Mouse (Mus musculus): ENCODE data around the gene March9. TPM values are rescaled to one million over a fixed set of nuclear protein-coding genes. Genes with fewer than 3 reads are reported as not detected.

The March9 gene
- polyA plus RNA-seq, 1 experiment = 6.1 TPM

DNA sequence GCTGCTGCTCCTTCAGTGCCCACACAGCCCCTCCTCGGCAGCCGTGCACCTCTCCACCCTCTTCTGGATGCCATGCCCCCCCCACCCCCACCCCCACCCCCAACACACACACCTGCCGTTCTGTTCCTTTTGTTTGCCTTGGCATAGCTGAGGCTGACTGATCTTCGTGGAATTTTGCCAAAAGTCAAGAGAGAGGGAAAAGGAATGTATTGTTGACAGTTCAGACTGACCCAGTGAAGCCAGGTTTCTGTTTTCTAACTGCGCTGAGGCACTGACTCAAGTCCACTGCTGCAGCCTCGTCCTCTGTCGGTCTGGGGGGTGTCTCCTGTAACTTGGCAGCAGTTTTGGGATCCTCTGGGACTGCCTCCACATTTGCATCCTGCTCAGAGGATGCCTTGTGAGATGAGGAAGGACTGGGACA, 34.4 kb upstream of the March9 start:
- no peaks in the 10 kb centered on the region for H3K27me3 ChIP-seq (ENCODE audit: control insufficient read depth, insufficient read depth, insufficient read length)
- no peaks in the 10 kb centered on the region for H3K79me2 ChIP-seq (ENCODE audit: control insufficient read depth, insufficient read depth)
- H3ac ChIP-seq (ENCODE audit: control insufficient read depth, insufficient read length) = no peak overlapping the region
- H3K4me2 ChIP-seq (ENCODE audit: low read depth) = no peak overlapping the region
- TF ChIP-seq REST (IDR thresholded peaks at IDR 0.05; ENCODE audit: insufficient read depth, insufficient read length) (no peak), POLR2AphosphoS2 (IDR thresholded peaks at IDR 0.05; ENCODE audit: insufficient read length, low read depth) (no peak), SRF (IDR thresholded peaks at IDR 0.05; ENCODE audit: control insufficient read depth, insufficient read length, low read depth) (no peak), TCF3 (IDR thresholded peaks at IDR 0.05; ENCODE audit: insufficient read length, low read depth) (no peak), POLR2A (IDR thresholded peaks at IDR 0.05; ENCODE audit: insufficient read length, low read depth) (no peak), MYOD1 (IDR thresholded peaks at IDR 0.05; ENCODE audit: control insufficient read depth in 1 of 3, insufficient read length in 2 of 3, low read depth in 2 of 3) (no peak), CEBPB (IDR thresholded peaks at IDR 0.05; ENCODE audit: insufficient read depth, poor library complexity, severe bottlenecking) (no peak), MYOG (IDR thresholded peaks at IDR 0.05; ENCODE audit: control insufficient read depth in 1 of 3, insufficient read depth in 1 of 3, insufficient read length in 2 of 3, low read depth in 2 of 3) (peak in 1 of 3 experiments; percentile 8)
- no peak overlapping the region for H3K4me3 ChIP-seq
- H3K36me3 ChIP-seq (ENCODE audit: control insufficient read depth, insufficient read depth) = no peaks in the 10 kb centered on the region

DNA sequence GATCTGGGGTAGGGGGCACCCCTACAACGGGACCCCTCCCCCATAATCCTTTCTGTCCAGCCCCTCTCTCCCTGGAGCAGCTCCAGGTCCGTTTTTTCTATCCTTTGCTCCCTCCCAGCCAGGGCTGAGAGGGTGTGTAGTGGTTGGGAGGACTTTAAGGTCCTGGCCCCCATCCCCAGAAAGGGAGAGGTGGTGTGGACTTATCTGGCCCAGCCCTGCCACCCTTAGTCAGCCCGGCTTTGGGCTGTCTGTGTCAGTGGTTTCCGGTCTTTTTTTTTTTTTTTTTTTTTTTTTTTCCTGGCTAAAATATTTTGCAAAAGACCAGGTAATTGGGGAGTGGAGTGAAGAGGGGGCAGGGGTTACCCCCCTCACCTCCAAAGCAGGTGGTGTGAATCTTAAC, 32.8 kb upstream of the March9 start:
- Histone ChIP-seq H3K36me3 (ENCODE audit: control insufficient read depth, insufficient read depth) (no peaks in the 10 kb centered on the region), H3K4me3 (no peak overlapping the region), H3ac (ENCODE audit: control insufficient read depth, insufficient read length) (no peak overlapping the region), H3K79me2 (ENCODE audit: control insufficient read depth, insufficient read depth) (no peaks in the 10 kb centered on the region), H3K4me2 (ENCODE audit: low read depth) (no peak overlapping the region), H3K27me3 (ENCODE audit: control insufficient read depth, insufficient read depth, insufficient read length) (no peaks in the 10 kb centered on the region)
- TF ChIP-seq TCF3 (IDR thresholded peaks at IDR 0.05; ENCODE audit: insufficient read length, low read depth) = no peak
- no peak for TF ChIP-seq SRF (IDR thresholded peaks at IDR 0.05; ENCODE audit: control insufficient read depth, insufficient read length, low read depth)

DNA sequence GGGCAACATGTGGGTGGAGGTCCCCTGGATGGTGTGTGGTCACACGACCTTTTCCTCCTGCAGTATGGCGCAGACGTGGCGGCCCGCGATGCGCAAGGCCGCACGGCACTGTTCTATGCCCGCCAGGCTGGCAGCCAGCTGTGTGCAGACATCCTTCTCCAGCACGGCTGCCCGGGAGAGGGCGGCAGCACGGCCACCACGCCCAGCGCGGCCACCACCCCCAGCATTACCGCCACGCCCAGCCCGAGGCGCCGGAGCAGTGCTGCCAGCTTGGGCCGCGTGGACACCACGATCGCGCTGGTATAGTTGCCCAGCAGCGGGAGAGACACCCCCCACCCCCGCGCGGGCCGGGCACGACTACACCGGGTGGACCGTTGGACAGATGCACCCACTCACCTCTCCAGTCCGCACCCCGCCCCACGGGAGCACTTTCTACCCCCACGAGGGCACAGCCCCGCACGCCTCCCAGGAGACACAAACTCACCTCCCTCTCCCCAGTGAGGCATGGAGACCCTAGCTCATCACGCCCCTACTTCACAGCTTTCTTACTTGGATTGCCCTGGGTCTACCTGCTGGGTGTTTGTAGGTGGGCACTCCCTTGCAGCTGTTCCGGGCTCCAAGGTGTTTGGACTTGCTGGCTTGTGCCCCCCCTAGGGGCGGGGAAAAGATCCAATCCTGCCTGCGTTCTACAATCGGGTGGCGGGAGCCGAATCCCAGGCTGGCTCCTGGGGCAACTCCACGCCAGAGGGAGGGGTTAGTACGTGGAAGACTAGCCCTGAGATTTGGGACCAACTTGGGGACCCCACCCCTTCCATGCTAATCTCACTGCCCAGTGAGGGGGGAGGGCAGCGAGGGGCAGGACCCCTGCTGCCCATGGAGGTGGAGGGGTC, 31.8 kb upstream of the March9 start:
- Histone ChIP-seq H3K79me2 (ENCODE audit: control insufficient read depth, insufficient read depth) (no peaks in the 10 kb centered on the region), H3K4me3 (no peak overlapping the region), H3ac (ENCODE audit: control insufficient read depth, insufficient read length) (no peak overlapping the region), H3K27me3 (ENCODE audit: control insufficient read depth, insufficient read depth, insufficient read length) (no peaks in the 10 kb centered on the region), H3K4me2 (ENCODE audit: low read depth) (peak overlapping the region; percentile 98), H3K36me3 (ENCODE audit: control insufficient read depth, insufficient read depth) (no peaks in the 10 kb centered on the region)
- TF ChIP-seq MAX (IDR thresholded peaks at IDR 0.05; ENCODE audit: low read depth) (no peak), TCF3 (IDR thresholded peaks at IDR 0.05; ENCODE audit: insufficient read length, low read depth) (no peak), POLR2AphosphoS2 (IDR thresholded peaks at IDR 0.05; ENCODE audit: insufficient read length, low read depth) (no peak), E2F4 (IDR thresholded peaks at IDR 0.05; ENCODE audit: insufficient read depth) (no peak), USF1 (IDR thresholded peaks at IDR 0.05; ENCODE audit: low read depth) (no peak), REST (IDR thresholded peaks at IDR 0.05; ENCODE audit: insufficient read depth, insufficient read length) (no peak), CEBPB (IDR thresholded peaks at IDR 0.05; ENCODE audit: insufficient read depth, poor library complexity, severe bottlenecking) (no peak), TCF12 (IDR thresholded peaks at IDR 0.05; ENCODE audit: insufficient read depth, poor library complexity, severe bottlenecking) (no peak), MYOD1 (IDR thresholded peaks at IDR 0.05; ENCODE audit: control insufficient read depth in 1 of 3, insufficient read length in 2 of 3, low read depth in 2 of 3) (peak in 2 of 3 experiments; percentile 57 to 72), POLR2A (IDR thresholded peaks at IDR 0.05; ENCODE audit: insufficient read length, low read depth) (peak; percentile 54), MYOG (IDR thresholded peaks at IDR 0.05; ENCODE audit: control insufficient read depth in 1 of 3, insufficient read depth in 1 of 3, insufficient read length in 2 of 3, low read depth in 2 of 3) (peak in 2 of 3 experiments; percentile 54 to 66), SRF (IDR thresholded peaks at IDR 0.05; ENCODE audit: control insufficient read depth, insufficient read length, low read depth) (peak; percentile 43)

DNA sequence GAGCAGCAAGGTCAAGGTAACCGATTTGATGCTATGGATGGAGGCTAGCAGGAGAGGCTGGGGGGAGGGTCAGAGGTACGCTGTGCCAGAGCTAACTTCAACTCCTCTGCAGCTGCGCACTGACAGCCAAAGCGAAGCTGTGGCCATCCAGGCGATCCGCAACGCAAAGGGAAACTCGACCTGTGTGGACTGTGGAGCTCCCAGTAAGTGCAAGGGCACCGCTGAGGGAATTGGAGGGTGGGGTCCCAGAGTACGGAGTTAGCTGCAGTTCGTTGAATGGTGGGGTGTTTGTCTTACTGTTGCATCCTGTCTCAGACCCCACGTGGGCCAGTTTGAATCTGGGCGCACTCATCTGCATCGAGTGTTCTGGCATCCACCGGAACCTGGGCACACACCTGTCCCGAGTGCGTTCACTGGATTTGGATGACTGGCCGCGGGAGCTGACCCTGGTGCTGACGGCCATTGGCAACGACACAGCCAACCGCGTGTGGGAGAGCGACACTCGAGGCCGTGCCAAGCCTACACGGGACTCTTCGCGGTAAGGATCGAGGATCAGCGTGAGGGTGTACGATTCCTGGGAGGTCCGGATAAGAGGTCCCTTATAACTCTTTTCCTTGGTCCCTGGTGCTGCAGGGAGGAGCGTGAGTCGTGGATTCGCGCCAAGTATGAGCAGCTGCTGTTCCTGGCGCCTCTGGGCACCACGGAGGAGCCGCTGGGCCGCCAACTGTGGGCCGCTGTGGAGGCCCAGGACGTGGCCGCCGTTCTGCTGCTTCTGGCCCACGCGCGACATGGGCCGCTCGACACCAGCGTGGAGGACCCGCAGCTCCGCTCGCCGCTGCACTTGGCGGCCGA, 30.8 kb upstream of the March9 start:
- no peak overlapping the region for H3ac ChIP-seq (ENCODE audit: control insufficient read depth, insufficient read length)
- no peaks in the 10 kb centered on the region for H3K79me2 ChIP-seq (ENCODE audit: control insufficient read depth, insufficient read depth)
- H3K27me3 ChIP-seq (ENCODE audit: control insufficient read depth, insufficient read depth, insufficient read length) = no peaks in the 10 kb centered on the region
- H3K4me2 ChIP-seq (ENCODE audit: low read depth) = peak overlapping the region; percentile 98
- H3K4me3 ChIP-seq = no peak overlapping the region
- H3K36me3 ChIP-seq (ENCODE audit: control insufficient read depth, insufficient read depth) = no peaks in the 10 kb centered on the region
- TF ChIP-seq TCF3 (IDR thresholded peaks at IDR 0.05; ENCODE audit: insufficient read length, low read depth) (no peak), USF1 (IDR thresholded peaks at IDR 0.05; ENCODE audit: low read depth) (no peak), POLR2AphosphoS2 (IDR thresholded peaks at IDR 0.05; ENCODE audit: insufficient read length, low read depth) (no peak), SRF (IDR thresholded peaks at IDR 0.05; ENCODE audit: control insufficient read depth, insufficient read length, low read depth) (no peak), REST (IDR thresholded peaks at IDR 0.05; ENCODE audit: insufficient read depth, insufficient read length) (peak; percentile 99), POLR2A (IDR thresholded peaks at IDR 0.05; ENCODE audit: insufficient read length, low read depth) (no peak), E2F4 (IDR thresholded peaks at IDR 0.05; ENCODE audit: insufficient read depth) (no peak), TCF12 (IDR thresholded peaks at IDR 0.05; ENCODE audit: insufficient read depth, poor library complexity, severe bottlenecking) (no peak), MYOG (IDR thresholded peaks at IDR 0.05; ENCODE audit: control insufficient read depth in 1 of 3, insufficient read depth in 1 of 3, insufficient read length in 2 of 3, low read depth in 2 of 3) (peak; percentile 0 to 75 (median 7)), MAX (IDR thresholded peaks at IDR 0.05; ENCODE audit: low read depth) (no peak), MYOD1 (IDR thresholded peaks at IDR 0.05; ENCODE audit: control insufficient read depth in 1 of 3, insufficient read length in 2 of 3, low read depth in 2 of 3) (peak in 2 of 3 experiments; percentile 69 to 77), CEBPB (IDR thresholded peaks at IDR 0.05; ENCODE audit: insufficient read depth, poor library complexity, severe bottlenecking) (no peak)
